In genomic region chr11:95953313-95953712, GRCm38 (mm10) we compare ENCODE assay signal across 37 mouse cellular contexts. TPM values are rescaled to one million over a fixed set of nuclear protein-coding genes. Genes with fewer than 3 reads are reported as not detected.
"Had no signal": no experiment of that assay in that cellular context is flagged by ENCODE, and none has a peak within 500 bp of the region (broad histone marks: within the 10 kb centered on the region; RNA-seq: fewer than 3 reads in every experiment).

No protein-coding gene starts in this region.

- DNase-seq: heart, postnatal 10 days; heart, postnatal 14 days; heart, postnatal 36 days; heart, postnatal 4 days; kidney, adult 11 months; kidney, adult 18-20 months; kidney, adult 2 months; kidney, adult 8-10 months; kidney, adult 9 months; kidney, postnatal 10 days; kidney, postnatal 14 days; kidney, postnatal 25 days; kidney, postnatal 36 days; kidney, postnatal 4 days; layer of hippocampus, adult 9-11 months; layer of hippocampus, postnatal 36 days had no signal

- H3K4me2 ChIP-seq: heart, embryonic 11.5 days; heart, embryonic 12.5 days; heart, embryonic 13.5 days; heart, embryonic 15.5 days; hindbrain, embryonic 12.5 days; hindbrain, embryonic 13.5 days; hindbrain, embryonic 14.5 days; hindbrain, embryonic 15.5 days; intestine, embryonic 15.5 days; kidney, embryonic 15.5 days had no signal

- H3K4me1 ChIP-seq: heart, embryonic 13.5 days; heart, embryonic 15.5 days; hindbrain, embryonic 12.5 days; hindbrain, embryonic 15.5 days; intestine, embryonic 15.5 days had no signal

- H3K27ac ChIP-seq: heart, embryonic 10.5 days; heart, embryonic 13.5 days; heart, embryonic 15.5 days; hindbrain, embryonic 10.5 days; hindbrain, embryonic 12.5 days; hindbrain, embryonic 13.5 days; hindbrain, embryonic 14.5 days; hindbrain, embryonic 15.5 days; hindbrain, postnatal 0 days; intestine, embryonic 15.5 days; kidney, embryonic 15.5 days; kidney, postnatal 0 days; layer of hippocampus, adult 2 months had no signal

- H3K4me3 ChIP-seq: heart, embryonic 10.5 days; heart, embryonic 12.5 days; heart, embryonic 13.5 days; heart, embryonic 15.5 days; hindbrain, embryonic 10.5 days; hindbrain, embryonic 12.5 days; hindbrain, embryonic 13.5 days; hindbrain, embryonic 15.5 days; intestine, embryonic 15.5 days; kidney, embryonic 15.5 days; layer of hippocampus, adult 2 months had no signal

- H3K9ac ChIP-seq: heart, embryonic 12.5 days; heart, embryonic 13.5 days; heart, embryonic 15.5 days; hindbrain, embryonic 12.5 days; hindbrain, embryonic 13.5 days; hindbrain, embryonic 14.5 days; hindbrain, embryonic 15.5 days; intestine, embryonic 15.5 days; kidney, embryonic 15.5 days had no signal

- ATAC-seq: hindbrain, embryonic 16.5 days; hindbrain, postnatal 0 days; inflammation-experienced regulatory T-cells, adult 6 months; intestine, embryonic 15.5 days; intestine, embryonic 16.5 days; intestine, postnatal 0 days had no signal

- H3K36me3 ChIP-seq: heart, embryonic 15.5 days; hindbrain, embryonic 12.5 days; hindbrain, embryonic 13.5 days; hindbrain, embryonic 15.5 days; intestine, embryonic 15.5 days had no signal

- H3K9me3 ChIP-seq: heart, embryonic 10.5 days; heart, embryonic 15.5 days; hindbrain, embryonic 12.5 days; hindbrain, embryonic 13.5 days; hindbrain, embryonic 15.5 days; intestine, embryonic 15.5 days; kidney, embryonic 15.5 days had no signal

- H3K27me3 ChIP-seq: heart, embryonic 12.5 days; heart, embryonic 13.5 days; heart, embryonic 15.5 days; hindbrain, embryonic 12.5 days; hindbrain, embryonic 13.5 days; hindbrain, embryonic 15.5 days; intestine, embryonic 15.5 days; kidney, embryonic 15.5 days had no signal

RNA-seq across cellular contexts. Expression of gene B4galnt2, which starts 38.6 kb away (rescaled TPM):
- polyA plus RNA-seq: hindbrain, embryonic 11.5 days; hindbrain, embryonic 12.5 days; hindbrain, embryonic 13.5 days; hindbrain, embryonic 14.5 days; hindbrain, embryonic 15.5 days; hindbrain, embryonic 16.5 days; hindbrain, postnatal 0 days had no signal

RNA-seq across cellular contexts. Expression of gene Igf2bp1, which starts 52.4 kb away (rescaled TPM):
- polyA plus RNA-seq: inflammation-experienced regulatory T-cells, adult 6 months; large intestine, adult 2 months had no signal
